Mouse (Mus musculus): ENCODE data around the gene Tas2r108.

- no peak for TF ChIP-seq POLR2A (IDR thresholded peaks at IDR 0.05; ENCODE audit: borderline replicate concordance, extremely low read depth, insufficient read depth, insufficient read length, poor library complexity, severe bottlenecking)
- peak; percentile 51; the same call in 1 of the 2 replicates for TF ChIP-seq CTCF (IDR thresholded peaks at IDR 0.05; ENCODE audit: borderline replicate concordance, extremely low read depth, insufficient read depth, insufficient read length)
Observed at GRCm38 (mm10) chr6:40454436-40455041, 38.8 kb upstream of the Tas2r108 start.

Data from brain, embryonic 14.5 days (tissue).